Mouse (Mus musculus) kidney, adult 18-20 months (tissue): Measurements from ENCODE around the gene Magi2.
A peak's percentile ranks its signal among the peaks of the same experiment; 100 is the strongest.

Experiments used
- DNase-seq: peaks from one replicate; pipeline ENCODE4 v3.0.0; 2021

Magi2 gene

DNA sequence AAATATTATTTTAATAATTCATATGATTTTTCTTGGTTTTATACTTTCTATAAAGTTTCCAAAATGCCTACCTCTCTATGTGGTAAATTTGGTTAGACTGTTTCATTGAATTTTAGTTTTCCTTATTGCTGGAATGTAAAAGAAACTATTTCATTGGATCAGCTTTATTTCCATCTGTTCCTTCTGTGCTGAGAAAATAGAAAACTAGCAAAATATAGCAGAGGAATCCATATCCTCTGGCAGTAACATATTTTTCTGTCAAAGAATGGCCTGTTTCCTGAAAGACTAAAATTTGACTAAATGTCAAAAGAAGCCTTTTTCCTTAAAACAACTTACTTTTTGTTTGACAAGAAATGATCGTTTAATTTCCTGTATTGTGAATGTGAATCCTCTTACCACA is 552.4 kb downstream of the Magi2 start:
- no peak for DNase-seq

DNA sequence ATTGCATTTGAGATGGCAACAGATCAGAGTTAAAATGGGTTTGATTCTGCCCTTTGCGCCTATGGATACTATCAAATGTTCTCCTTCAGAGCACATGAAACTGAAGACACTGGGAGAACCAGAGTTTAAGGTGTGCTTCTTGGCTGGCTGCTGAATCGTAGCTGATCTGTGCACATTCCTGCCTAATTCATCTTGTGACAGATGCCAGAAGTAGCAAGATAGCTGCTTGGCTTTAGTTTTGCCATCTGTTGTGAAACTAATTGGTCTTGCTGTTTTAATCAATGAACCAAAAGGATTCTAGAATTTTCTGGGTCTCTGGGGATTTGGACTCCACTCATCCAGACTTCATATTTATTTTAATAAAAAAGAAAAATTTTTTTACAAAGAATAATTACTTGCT is 553.2 kb downstream of the Magi2 start:
- DNase-seq = no peak

DNA sequence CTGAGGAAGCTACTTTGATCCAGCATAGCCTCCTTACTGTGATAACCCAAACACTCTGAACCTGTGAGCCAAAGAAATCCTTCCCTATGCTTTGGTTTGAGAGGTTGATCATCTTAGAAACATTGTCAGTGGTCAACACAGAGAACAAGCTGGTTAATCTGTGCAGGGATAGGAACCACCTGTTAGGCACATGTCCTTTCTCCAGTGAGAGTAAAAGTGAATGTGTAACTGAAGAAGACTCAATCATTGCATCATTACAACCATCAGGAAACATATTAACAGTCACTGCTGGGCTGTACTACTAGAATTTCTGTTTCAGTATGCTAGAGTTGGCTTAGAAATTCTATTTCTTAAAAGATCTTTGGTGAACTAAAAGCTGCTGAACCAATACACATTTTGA is 558.5 kb downstream of the Magi2 start:
- no peak for DNase-seq

DNA sequence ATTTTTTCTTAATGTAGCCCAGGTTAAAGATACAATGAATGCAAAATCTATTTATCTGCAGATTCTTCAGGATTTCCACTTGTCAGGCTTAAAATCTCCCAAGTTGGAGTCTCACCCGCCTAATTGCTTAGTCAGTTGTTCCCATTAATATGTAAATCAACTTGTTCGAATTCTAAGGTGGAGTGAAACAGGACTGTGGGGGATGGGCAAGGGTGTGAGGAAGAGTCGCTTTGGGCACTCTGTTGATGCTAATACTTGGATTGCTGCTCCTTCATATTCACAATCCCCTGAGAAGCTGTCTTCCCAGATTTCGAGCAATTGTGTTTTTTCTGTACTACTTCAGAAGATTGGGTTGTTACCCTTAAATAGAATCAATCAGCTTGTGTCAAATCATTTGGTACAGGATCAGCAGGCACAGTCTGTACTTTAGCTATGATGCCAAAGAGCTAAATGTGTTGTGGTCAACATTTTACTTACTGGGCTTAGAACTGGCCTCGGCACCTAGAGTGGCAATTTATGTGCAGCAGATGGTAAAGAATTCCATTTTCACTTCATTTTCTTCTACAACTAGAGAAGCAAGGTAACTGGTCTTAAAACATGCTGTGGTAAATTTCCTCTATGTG is 560.8 kb downstream of the Magi2 start:
- no peak for DNase-seq

DNA sequence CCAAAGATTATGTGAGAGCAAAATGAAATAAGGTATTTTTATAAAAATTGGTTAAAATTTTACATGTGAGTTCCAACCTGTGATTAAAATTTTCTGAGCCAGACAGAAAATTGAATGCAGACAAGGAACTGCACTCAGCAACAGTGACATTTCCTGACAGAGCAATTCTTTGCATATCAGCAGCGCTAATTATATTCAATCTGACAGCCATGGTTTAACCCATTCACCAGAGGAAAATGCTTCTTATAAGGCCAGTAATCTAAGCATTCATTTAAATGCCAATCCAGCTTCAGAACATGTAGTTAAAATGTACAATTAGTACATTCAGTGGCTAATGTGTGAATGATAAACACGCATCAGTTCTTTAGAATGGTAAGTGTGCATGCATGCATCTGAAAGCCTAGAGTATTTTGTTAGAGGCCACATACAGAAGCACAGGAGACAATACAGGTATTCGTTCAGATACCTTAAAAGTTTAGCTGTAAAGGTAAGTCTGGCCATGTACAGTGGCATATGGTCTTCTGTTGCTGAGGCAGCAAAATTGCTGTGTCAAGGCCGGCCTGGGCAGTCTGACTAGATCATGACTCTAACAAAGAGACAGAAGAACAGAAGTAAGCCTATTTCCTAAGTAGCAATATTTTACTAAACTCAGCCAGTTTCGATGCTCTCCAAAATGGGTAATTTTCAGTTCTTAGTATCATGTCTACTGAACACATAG is 576.4 kb downstream of the Magi2 start:
- DNase-seq = no peak

DNA sequence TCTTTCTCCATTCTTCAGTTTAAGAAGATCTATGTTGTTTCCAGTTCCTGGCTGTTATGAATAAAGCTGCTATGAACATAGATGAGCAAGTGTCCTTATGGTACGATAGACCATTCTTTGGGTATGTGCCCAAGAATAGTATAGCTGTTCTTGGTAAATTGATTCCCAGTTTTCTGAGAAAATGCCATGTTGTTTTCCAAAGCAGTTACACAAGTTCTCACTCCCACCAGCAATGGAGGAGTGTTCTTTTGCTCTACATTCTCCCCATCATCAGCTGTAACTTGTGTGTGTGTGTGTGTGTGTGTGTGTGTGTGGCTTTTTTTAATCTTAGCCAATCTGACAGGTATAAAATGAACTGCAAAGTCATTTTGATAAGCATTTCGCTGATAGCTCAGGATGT is 595.7 kb downstream of the Magi2 start:
- DNase-seq = no peak

DNA sequence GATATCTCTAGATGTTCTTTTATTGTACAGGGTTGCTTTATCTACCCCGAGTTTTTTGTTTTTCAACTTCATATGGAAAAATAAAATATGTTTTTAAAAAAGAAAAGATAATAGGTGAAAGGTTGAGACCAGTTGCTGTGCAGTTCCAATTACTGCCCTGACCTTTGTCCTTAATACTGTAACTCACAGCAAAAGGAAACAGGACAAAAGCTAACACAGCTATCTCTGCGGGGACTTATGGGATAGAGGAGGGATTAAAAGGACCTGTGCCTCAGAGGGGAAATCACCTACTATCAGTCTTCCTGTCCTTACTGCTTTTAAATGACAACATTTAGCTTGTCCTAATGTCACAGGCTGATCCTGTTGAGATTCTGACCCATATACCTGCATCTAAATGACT is 599.1 kb downstream of the Magi2 start:
- no peak for DNase-seq

DNA sequence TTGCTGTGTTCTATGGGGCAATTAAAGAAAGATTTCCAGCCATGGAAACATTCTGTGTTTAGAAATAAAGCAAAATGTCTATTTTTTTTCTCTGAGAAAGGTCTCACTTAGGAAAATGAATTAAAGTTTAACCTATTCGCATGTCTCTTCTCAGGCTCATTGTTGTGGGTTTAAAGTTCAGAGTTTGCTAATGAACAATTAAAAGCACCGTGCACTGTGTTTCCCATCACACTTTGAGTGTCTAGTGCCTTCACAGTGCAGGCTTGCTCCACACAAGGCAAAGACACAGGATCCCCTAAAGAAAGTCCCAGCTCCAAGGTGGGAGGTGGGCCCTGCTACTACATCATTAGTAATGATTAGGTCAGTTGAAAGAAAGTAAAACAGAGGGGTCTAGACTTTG is 602.5 kb downstream of the Magi2 start:
- DNase-seq = no peak

DNA sequence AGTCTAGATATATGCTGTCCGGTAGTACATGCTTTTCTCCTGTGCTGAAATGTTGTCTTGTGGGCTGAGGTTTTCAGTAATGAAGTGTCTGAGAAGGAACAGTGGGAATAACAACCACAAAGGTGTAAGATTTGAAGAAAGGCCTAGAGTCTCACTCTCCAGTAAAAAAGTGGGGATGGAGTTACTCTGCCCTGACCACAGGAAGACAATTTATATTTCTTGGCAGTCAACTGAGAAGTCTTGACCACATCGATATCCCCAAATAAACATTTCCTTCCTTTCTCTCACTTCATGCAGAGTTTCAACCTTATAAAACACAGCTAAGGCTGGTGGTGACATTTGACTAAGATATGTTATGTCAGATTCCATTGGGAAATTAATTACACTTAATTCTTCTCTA is 636.0 kb downstream of the Magi2 start:
- no peak for DNase-seq

DNA sequence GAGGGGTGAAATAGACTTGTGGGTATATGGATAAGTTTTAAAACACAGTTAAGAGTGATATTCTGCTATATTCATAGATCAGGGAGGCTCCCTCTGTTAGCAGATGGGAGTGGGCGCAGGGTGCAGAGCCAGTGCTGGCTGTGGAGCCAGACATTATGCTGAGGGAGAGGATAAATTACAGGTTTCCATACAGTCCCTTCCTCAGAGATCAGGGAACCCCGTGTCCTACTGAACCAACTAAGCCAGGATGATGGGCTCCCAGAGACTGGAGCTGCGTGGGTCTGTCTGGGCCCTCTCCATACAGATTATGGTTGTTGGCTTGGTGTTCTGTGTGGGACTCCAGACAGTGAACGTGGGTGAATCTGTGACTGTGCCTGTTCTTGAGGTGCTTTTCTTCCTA is 643.6 kb downstream of the Magi2 start:
- DNase-seq = no peak

DNA sequence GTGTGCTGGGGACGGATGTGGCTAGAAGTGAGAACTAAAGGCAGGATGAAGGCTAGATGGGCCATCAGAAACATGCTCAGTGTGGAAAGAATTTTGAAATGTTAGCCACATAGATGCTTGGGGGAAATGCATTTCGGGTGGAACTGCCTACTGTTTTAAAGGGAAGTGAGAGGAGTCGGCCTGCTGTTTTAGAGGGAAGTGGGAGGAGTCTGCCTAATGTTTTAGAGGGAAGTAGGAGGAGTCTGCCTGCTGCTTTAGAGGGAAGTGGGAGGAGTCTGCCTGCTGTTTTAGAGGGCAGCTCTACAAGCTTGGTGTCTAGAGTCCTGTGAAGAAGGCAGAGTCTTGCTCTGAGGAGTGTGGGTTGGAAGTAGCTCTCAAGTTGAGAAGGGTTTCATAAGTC is 664.9 kb downstream of the Magi2 start:
- DNase-seq = no peak

DNA sequence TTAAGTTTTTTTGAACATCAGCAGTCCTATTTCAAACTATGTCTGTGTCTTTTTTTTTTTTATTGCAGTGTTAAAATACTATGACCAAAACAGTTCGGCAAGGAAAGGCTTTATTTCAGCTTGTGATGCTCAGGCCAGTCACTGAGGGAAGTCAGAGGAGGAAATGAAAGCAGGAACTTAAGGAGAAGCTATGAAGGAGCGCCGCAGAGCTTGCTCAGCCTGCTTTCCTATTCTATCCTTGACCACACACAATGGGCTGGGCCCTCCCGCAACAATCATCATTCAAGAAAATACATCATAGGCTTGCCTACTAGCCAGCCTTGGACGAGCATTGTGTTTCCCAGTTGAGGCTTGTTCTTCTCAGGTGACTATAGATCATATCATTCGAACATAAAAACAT is 669.1 kb downstream of the Magi2 start:
- no peak for DNase-seq

DNA sequence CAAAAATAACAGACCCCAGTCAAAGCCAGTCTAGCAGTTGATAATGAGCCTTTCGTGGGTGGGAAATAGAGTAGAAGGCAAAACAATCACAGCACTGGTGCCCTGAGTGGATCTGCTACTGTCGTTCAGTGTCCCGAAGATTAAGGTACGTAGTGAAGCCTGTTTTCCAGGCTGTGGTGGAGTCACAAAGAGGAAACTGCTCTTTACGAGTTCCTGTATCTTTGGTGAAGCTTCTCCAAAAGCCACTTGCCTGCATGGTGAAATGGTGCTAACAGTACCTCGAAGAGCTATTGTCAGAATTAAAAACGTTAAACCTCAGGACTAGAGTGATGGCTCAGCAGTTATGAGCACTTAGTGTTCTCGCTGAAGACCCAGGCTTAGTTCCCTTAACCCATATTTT is 674.8 kb downstream of the Magi2 start:
- DNase-seq = no peak

DNA sequence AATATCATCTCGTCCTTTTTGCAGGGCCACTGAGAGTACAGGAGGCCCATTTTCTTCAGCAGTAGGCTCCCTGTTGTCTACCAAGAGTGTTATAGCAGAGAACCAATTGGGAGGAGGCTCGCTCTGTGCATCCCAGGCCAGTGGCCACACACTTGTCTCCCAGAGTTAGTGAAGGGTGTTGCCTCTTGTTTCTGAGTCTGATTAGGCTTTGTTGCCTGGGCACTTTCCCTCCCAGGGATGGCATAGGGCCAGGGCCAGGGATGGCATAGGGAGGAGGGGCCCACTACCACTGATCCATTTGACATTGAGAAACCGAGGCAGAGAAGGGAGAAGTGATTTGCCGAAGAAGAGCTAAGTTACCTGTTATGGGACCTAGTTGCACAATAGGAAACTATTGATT is 679.8 kb downstream of the Magi2 start:
- no peak for DNase-seq

DNA sequence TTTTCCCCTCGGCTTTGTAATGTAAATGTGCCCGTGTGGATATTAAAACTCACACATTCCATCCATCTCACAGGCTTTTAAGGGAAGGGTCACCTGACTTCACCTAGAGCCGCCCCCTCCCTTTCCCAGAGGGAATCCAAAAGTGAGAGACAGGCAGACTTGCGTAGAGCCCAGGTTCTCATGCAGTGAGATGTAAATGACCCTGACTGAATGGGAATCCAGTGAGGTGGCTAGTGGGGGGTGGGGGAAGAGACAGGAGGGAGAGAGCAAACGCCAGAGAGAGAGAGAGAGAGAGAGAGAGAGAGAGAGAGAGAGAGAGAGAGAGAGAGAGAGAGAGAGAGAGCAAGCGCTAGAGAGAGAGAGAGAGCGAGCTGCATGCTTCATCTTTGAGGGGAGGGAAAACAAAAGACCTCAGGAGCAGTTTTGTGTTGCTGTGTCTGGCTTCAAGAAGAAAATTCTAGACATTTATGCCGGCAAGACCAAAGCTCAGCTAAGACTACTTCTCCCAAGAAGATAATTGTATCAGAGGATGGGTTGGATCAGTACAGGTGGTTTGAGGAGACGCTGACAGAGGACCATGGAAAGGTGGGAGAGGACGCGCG is 680.6 kb downstream of the Magi2 start:
- no peak for DNase-seq

DNA sequence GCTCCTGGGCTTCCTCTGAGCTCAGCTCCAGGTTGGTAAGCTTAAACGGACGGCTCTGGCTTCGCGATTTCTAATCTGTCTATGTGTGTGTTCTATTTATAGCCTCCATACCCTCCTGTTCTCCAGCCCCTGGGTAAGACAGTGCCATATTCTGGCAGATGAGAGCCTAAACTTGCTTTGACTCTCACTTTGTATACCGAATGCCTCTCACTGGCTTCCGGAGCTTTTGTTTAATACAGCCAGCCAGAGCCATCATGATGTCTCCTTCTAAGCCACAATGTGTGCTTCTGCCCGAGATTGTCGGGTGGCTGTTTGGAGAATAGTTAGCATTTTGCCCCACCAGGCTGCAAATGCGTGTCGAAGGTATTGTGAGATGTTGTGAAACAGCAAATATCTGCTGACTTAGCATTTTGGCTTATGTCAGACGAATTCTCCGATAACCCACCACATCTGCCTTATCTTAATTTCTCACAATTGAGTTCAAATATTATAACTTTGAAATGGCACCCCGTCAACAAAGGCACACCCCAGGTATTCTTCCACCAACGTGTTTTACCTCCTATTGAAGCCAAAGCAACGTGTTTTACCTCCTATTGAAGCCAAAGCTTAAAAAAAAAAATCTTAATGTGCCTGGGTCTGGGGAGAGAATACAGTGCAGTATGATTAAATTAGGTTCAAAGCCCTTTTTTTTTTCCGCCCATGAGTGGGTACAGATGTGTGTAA is 681.3 kb downstream of the Magi2 start:
- no peak for DNase-seq

DNA sequence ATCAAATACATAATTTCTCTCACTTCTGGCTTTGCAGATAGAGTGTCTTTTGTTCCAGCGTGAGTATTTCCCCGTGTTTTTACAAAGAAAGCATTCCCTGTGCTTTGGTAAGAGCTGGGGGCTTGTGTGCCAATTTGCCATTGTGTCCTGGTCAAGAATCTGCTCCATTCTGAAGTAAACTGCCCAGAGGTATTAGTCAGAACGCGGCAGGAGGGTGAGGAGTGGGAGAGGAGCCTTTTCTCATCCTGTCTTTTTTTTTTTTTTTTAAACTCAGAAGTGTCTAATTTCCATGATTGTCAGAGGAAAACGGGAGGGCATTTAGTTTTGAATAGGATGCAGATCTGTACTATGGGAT is 681.8 kb downstream of the Magi2 start:
- no peak for DNase-seq

DNA sequence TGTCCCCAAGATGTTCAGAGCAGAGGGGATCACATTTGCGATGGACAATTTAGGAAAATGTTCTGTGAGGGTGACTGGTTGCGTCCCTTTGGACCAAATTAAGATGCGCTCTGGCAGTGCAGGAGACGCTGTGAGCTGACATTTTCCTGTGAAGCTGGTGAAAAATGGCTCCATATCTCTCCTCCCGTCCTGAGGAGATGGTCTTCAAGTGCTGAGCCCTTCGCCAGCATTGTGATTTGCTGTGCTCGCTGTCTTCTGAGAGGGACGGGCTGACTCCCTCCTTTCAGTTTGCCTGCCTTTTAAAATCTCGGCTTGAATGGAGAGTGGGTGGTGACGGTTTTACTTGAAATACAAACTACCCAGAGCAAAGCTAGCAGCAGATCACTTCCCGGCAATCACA is 682.2 kb downstream of the Magi2 start:
- DNase-seq = no peak

DNA sequence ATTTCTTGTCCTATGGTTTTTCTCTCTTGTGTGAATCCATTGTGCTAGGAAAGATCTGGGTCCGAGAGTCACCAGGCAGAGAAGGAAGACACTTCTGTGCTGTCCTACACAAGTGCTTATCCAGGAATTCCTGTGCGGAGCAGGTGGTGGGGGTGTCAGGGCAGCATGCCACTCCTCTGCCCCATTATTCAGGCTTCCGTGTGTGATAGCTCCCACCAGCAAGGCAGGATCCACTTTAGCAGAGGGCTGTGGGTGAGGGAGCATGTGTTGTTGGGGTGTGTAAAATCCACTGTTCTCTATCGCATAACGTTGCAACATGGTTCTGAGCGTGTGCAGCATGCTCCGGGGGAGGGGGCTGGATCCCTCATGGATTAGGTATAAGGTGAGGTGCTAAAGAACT is 682.8 kb downstream of the Magi2 start:
- DNase-seq = no peak

DNA sequence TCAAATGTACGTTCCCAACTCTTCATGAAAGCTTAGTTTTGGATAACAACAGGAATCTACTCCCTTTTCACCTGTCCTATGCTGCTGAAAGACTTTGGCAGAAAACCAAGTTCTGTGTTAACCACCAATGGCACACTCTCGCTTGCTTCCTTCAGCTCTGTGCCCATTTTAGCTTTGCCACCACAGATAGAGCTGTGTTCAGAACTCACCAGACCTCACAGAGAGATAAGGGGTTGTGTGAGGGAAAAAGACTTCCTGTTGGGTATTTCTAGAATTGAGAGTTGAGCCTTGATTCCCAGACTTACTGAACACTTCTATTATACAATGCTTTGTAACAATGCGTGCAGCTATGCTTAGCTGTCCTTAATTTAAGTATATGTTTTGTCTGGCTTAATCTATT is 705.3 kb downstream of the Magi2 start:
- DNase-seq = no peak

DNA sequence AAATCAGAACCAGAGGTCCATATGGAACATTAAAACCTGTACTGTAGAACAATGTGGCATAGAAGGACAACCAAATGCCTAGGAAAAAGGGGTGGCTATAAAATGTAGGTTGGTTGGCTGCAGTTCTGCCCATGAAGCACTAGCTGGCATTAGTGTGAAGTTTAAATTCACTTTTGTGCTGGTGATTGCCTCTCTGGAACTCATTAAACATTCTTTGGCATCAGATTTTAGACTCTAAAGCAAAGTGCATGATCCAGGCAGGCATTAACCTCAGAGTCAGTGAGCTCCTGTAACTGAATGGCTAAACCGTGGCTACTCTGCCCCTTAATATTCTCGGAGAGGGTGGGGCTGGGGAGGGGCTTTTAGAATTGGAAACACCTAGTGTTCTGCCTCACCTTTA is 706.4 kb downstream of the Magi2 start:
- peak; percentile 25 for DNase-seq

DNA sequence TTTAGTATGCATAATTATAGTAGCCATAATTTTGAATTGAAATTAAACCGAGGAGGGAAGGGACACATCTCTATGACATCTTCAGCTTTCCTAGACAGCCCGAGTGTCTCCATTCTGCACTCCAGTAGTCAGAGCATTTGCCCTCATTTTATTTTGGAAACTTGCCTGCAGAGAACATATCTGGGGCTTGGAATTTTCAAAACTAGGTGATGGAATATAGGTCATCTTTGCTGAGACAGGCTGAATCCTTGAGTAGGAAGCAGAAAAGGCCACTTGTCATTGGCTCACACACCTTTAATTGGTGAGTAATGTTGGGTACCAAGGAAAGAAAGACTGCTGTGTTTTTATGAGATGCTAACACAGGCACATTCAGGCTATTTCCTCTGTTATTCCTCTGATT is 724.3 kb downstream of the Magi2 start:
- DNase-seq = no peak

DNA sequence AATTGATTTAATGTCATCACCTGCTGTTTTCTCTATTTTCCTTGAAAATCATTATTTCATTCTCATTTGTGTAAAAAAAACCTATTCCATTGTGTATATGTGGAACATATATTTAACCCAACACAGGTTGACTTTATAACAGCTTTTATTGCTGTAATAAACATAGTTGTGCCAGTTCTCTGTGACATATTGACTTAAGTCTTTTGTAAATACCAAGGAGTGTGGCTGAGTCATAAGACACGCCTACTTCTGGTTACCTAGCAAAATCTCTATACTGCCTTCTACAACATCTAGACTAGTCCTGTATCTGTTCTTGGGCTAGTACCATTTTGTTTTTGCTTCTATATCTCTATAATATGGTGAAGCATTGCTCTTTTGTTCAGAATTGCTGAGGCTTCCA is 737.3 kb downstream of the Magi2 start:
- no peak for DNase-seq

DNA sequence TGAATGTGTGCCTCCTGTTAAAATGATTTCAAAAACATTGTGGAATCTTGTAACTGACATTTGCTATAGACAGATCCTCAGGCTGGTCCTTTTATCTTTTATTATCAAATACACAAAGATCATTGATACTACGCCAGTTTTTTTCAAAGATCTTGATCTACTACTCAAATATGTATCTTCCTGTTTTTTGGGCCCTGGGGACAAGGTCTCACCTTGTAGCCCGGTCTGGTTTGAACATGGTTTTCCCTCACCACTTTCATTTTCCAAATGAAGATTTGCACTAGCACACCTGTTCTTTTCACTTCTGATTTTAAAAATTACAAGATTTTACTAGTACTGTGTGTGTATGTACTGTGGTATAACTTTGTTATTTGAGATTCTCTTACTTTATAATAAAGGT is 745.9 kb downstream of the Magi2 start:
- no peak for DNase-seq
